1 mouse cellular context compared by ENCODE assay signal in the genomic region with DNA sequence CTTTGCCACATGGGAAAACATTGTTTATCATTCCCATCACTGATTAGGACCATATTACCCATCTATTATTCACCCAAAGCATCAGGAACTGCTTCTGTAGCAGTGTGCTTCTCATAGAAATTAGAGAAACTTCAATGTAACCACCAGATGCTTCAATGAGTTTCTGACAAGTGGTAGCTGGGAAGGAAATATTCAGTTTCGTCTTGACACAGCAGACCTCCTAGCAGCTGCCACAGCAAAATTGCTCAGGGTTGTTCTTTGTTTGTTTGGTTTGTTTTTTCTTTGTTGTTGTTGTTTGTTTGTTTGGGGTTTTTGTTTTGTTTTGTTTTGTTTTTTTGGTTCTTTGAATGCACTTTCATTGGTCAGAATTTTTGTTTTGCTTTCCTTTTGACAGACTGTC.
TF ChIP-seq lines count a peak whose summit lies in the region.

No protein-coding gene starts in this region.

TF ChIP-seq in CH12.LX, 34 proteins besides CTCF, POLR2A, EP300 and RAD21 (continued from another document):
- no peak for TF ChIP-seq MAFK (IDR thresholded peaks at IDR 0.05; ENCODE audit: insufficient replicate concordance, low read length)
